In genomic region chr12:56877796-56878195, GRCm38 (mm10) we compare ENCODE assay signal across 25 mouse cellular contexts.
DNase-seq lines count a peak whose midpoint lies in the region; ATAC-seq and TF ChIP-seq lines count a peak whose summit lies in the region.
"Had no signal": no experiment of that assay in that cellular context is flagged by ENCODE, and none has a peak within 500 bp of the region (broad histone marks: within the 10 kb centered on the region; RNA-seq: fewer than 3 reads in every experiment).

No protein-coding gene starts in this region.

- H3K4me2 ChIP-seq in forebrain, postnatal 0 days (ENCODE audit: low read depth) = no peak overlapping the region
- no peak overlapping the region for H3K4me2 ChIP-seq in forebrain, embryonic 14.5 days (ENCODE audit: low read length)
- H3K4me2 ChIP-seq: embryonic facial prominence, embryonic 13.5 days; forebrain, embryonic 12.5 days; heart, embryonic 11.5 days; hindbrain, embryonic 13.5 days; intestine, embryonic 15.5 days had no signal

- DNase-seq in forebrain, postnatal 0 days = peak; percentile 4
- no peak for DNase-seq in forebrain, embryonic 14.5 days (ENCODE audit: low spot score)
- peak; percentile 20 for DNase-seq in kidney, adult 9 months
- DNase-seq in kidney, postnatal 36 days = no peak
- DNase-seq in retina, embryonic 14.5 days (ENCODE audit: low spot score) = peak; percentile 22
- no peak for DNase-seq in layer of hippocampus, adult 2 months (ENCODE audit: low spot score in 2 of 2)
- DNase-seq: adrenal gland, postnatal 10 days; adrenal gland, postnatal 36 days; cerebellum, adult 11 months; cerebellum, adult 2 months; cerebellum, adult 9-11 months; cerebellum, postnatal 36 days; embryo, embryonic 11 days; gastrocnemius, adult 2 months; gastrocnemius, postnatal 14 days; heart, adult 11 months had no signal

- TF ChIP-seq CTCF in forebrain, postnatal 0 days (IDR thresholded peaks at IDR 0.05; ENCODE audit: low read depth) = no peak
- no peak for TF ChIP-seq CTCF in layer of hippocampus, adult 2 months (conservative IDR thresholded peaks at IDR 0.05)

- H3K4me1 ChIP-seq in forebrain, postnatal 0 days (ENCODE audit: insufficient read depth) = no peaks in the 10 kb centered on the region
- H3K4me1 ChIP-seq in forebrain, embryonic 14.5 days (ENCODE audit: control insufficient read depth, insufficient read depth, low read length) = no peaks in the 10 kb centered on the region
- H3K4me1 ChIP-seq: hindbrain, embryonic 13.5 days; intestine, embryonic 15.5 days had no signal

- peak; percentile 47; the same call in 1 of the 2 replicates for ATAC-seq in forebrain, postnatal 0 days
- no peak for ATAC-seq in forebrain, embryonic 14.5 days
- ATAC-seq: forebrain, embryonic 16.5 days; intestine, embryonic 15.5 days; Patski had no signal

- WGBS in forebrain, postnatal 0 days = 30% methylated on average over 3 of the region's 3 CpGs
- 35% methylated on average over 3 of the region's 3 CpGs for WGBS in forebrain, embryonic 14.5 days

- H3K27me3 ChIP-seq in forebrain, postnatal 0 days (ENCODE audit: insufficient read depth, low read length) = no peaks in the 10 kb centered on the region
- no peaks in the 10 kb centered on the region for H3K27me3 ChIP-seq in forebrain, embryonic 14.5 days (replicated peaks; ENCODE audit: control insufficient read depth, insufficient read depth, low read length)
- H3K27me3 ChIP-seq: embryonic facial prominence, embryonic 13.5 days; forebrain, embryonic 12.5 days; hindbrain, embryonic 13.5 days; intestine, embryonic 15.5 days had no signal

- no peak overlapping the region for H3K9ac ChIP-seq in forebrain, postnatal 0 days
- no peak overlapping the region for H3K9ac ChIP-seq in forebrain, embryonic 14.5 days (ENCODE audit: low read length)
- H3K9ac ChIP-seq: embryonic facial prominence, embryonic 13.5 days; forebrain, embryonic 12.5 days; hindbrain, embryonic 13.5 days; intestine, embryonic 15.5 days had no signal

- H3K36me3 ChIP-seq in forebrain, postnatal 0 days (ENCODE audit: insufficient read depth) = no peaks in the 10 kb centered on the region
- H3K36me3 ChIP-seq in forebrain, embryonic 14.5 days (ENCODE audit: control insufficient read depth, insufficient read depth, low read length) = no peaks in the 10 kb centered on the region
- H3K36me3 ChIP-seq: embryonic facial prominence, embryonic 10.5 days; embryonic facial prominence, embryonic 13.5 days; forebrain, embryonic 12.5 days; hindbrain, embryonic 13.5 days; intestine, embryonic 15.5 days had no signal

- H3K4me3 ChIP-seq in forebrain, postnatal 0 days (ENCODE audit: low read depth, low read length) = no peak overlapping the region
- H3K4me3 ChIP-seq in forebrain, embryonic 14.5 days (ENCODE audit: low read depth, low read length) = no peak overlapping the region
- H3K4me3 ChIP-seq in layer of hippocampus, adult 2 months = no peak overlapping the region
- H3K4me3 ChIP-seq: embryonic facial prominence, embryonic 10.5 days; embryonic facial prominence, embryonic 13.5 days; erythroblast, embryonic 14.5 days; forebrain, embryonic 12.5 days; gastrocnemius, adult 2 months; hindbrain, embryonic 13.5 days; intestine, embryonic 15.5 days had no signal

- no peaks in the 10 kb centered on the region for H3K9me3 ChIP-seq in forebrain, postnatal 0 days (ENCODE audit: low read length)
- no peaks in the 10 kb centered on the region for H3K9me3 ChIP-seq in forebrain, embryonic 14.5 days (replicated peaks; ENCODE audit: control insufficient read depth, low read length)
- H3K9me3 ChIP-seq: embryonic facial prominence, embryonic 10.5 days; embryonic facial prominence, embryonic 13.5 days; forebrain, embryonic 12.5 days; intestine, embryonic 15.5 days had no signal

- no peak overlapping the region for H3K27ac ChIP-seq in forebrain, postnatal 0 days (ENCODE audit: low read depth, low read length)
- no peak overlapping the region for H3K27ac ChIP-seq in forebrain, embryonic 14.5 days (ENCODE audit: low read depth, low read length)
- H3K27ac ChIP-seq in layer of hippocampus, adult 2 months = no peak overlapping the region
- H3K27ac ChIP-seq: embryonic facial prominence, embryonic 10.5 days; embryonic facial prominence, embryonic 13.5 days; forebrain, embryonic 12.5 days; gastrocnemius, adult 2 months; hindbrain, embryonic 13.5 days; intestine, embryonic 15.5 days had no signal

Comparison
In these comparisons a context has a peak if more than half of its experiments do, and no peak if none do; other contexts are left out.
1. DNase-seq: peak in forebrain, postnatal 0 days (single experiment), kidney, adult 9 months (single experiment) and retina, embryonic 14.5 days (single experiment); none in forebrain, embryonic 14.5 days (single experiment), kidney, postnatal 36 days (0 of 2) and layer of hippocampus, adult 2 months (0 of 2).